Mouse (Mus musculus) E14TG2a.4 (cell line): ENCODE results near the gene Pccb.

Experiments used
- CTCF ChIP-seq: conservative IDR thresholded peaks from 2 replicates; pipeline ENCODE4 v1.5.1; 2014; ENCODE audit warnings: low read length
- POU5F1 ChIP-seq: IDR thresholded peaks from 2 replicates; pipeline ENCODE4 v1.6.1; 2014; ENCODE audit warnings: low read length, borderline replicate concordance

- TF ChIP-seq CTCF (no peak), POU5F1 (no peak)
Observed at GRCm38 (mm10) chr9:100987850-100988249, 46.8 kb downstream of the Pccb start.
